Mouse (Mus musculus) liver, adult 2 months (tissue): ENCODE data around the gene Glis3. TPM values are rescaled to one million over a fixed set of nuclear protein-coding genes. Genes with fewer than 3 reads are reported as not detected.

Experiments
- DNase-seq: peaks from one replicate; pipeline ENCODE4 v3.0.0-alpha.2; 2011; ENCODE audit warnings: low read depth, low spot score; ENCODE audit errors: extremely low read depth
- H3K27ac ChIP-seq: fragments of 200-500 bp; replicated peaks from 2 replicates; pipeline ENCODE4 v1.5.1; 2012; ENCODE audit warnings: low read depth, mild to moderate bottlenecking, control low read depth, inconsistent platforms, low read length; ENCODE audit not compliant: insufficient read depth
- H3K27me3 ChIP-seq: fragments of 200-500 bp; 2 replicates; pipeline ENCODE4 v1.6.1; 2012; ENCODE audit warnings: mild to moderate bottlenecking, moderate library complexity, low read length, inconsistent platforms; ENCODE audit not compliant: control insufficient read depth, insufficient read depth
- H3K36me3 ChIP-seq: fragments of 200-500 bp; 2 replicates; pipeline ENCODE4 v1.6.1; 2012; ENCODE audit warnings: low read length, inconsistent platforms; ENCODE audit not compliant: control insufficient read depth, insufficient read depth
- H3K4me1 ChIP-seq: fragments of 200-500 bp; 2 replicates; pipeline ENCODE4 v1.6.1; 2011; ENCODE audit warnings: low read length; ENCODE audit not compliant: control insufficient read depth, insufficient read depth
- H3K4me3 ChIP-seq: fragments of 200-500 bp; 2 replicates; pipeline ENCODE4 v1.5.1; 2011; ENCODE audit warnings: low read depth, mild to moderate bottlenecking, control low read depth, low read length, moderate library complexity; ENCODE audit not compliant: insufficient read depth
- H3K79me2 ChIP-seq: fragments of 200-500 bp; 2 replicates; pipeline ENCODE4 v1.6.1; 2012; ENCODE audit warnings: inconsistent platforms, mild to moderate bottlenecking, low read length, moderate library complexity; ENCODE audit not compliant: control insufficient read depth, insufficient read depth
- H3K9ac ChIP-seq: fragments of 200-500 bp; 2 replicates; pipeline ENCODE4 v1.6.1; 2012; ENCODE audit warnings: low read depth, mild to moderate bottlenecking, control low read depth, inconsistent platforms, low read length
- CTCF ChIP-seq: fragments of 200-500 bp; IDR thresholded peaks from 2 replicates; pipeline ENCODE4 v1.5.1; 2011; ENCODE audit warnings: low read depth, low read length, control low read depth
- POLR2A ChIP-seq: fragments of 200-500 bp; IDR thresholded peaks from 2 replicates; pipeline ENCODE4 v1.6.1; 2011; ENCODE audit warnings: low read length, control low read depth; ENCODE audit not compliant: insufficient read depth; ENCODE audit errors: extremely low read depth
- WGBS: fragments of 180-500 bp; shearing (Covaris S2); methylation state at CpG from one replicate; pipeline ENCODE4 v1.1.7; 2018; 5-methylcytosine and 5-hydroxymethylcytosine counted together
- polyA plus RNA-seq: library from polyadenylated mRNA; depleted of rRNA; stranded (reverse); fragments of >200 nt; gene quantifications from 2 replicates; pipeline ENCODE4 v1.2.3, GENCODE M21; 2012
- total RNA-seq: library from RNA; depleted of rRNA; stranded (reverse); fragments of >200 nt; gene quantifications from 2 replicates; pipeline ENCODE4 v1.2.3, GENCODE M21; 2014

The Glis3 gene
- total and polyA plus RNA-seq, 2 experiments = 0.37 to 0.43 TPM

DNA sequence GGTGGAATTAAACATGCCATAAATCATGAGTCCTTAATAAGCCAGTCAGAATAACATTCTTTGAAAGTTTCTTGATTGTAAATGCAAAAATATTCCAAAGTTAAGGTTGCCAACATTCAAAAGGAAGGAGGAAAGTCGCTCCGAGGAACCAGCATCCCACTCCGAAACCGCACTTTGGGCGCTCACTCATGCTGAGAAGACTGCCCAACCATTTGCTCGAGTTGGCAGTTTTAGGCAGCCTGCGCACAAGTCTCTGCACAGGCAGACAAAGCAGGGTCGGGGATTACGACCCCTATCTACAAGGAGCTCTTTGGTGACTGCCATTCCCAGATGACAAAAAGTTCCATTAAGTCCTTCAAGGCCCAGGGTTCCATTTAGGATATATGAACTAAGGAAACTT lies 298.4 kb downstream of the Glis3 start:
- TF ChIP-seq CTCF (no peak), POLR2A (no peak)
- Histone ChIP-seq H3K36me3 (no peaks in the 10 kb centered on the region), H3K4me3 (no peak overlapping the region), H3K9ac (no peak overlapping the region), H3K79me2 (no peaks in the 10 kb centered on the region), H3K4me1 (no peaks in the 10 kb centered on the region), H3K27me3 (no peaks in the 10 kb centered on the region), H3K27ac (no peak overlapping the region)
- DNase-seq = no peak
- 88% methylated on average over 9 of the region's 9 CpGs for WGBS

DNA sequence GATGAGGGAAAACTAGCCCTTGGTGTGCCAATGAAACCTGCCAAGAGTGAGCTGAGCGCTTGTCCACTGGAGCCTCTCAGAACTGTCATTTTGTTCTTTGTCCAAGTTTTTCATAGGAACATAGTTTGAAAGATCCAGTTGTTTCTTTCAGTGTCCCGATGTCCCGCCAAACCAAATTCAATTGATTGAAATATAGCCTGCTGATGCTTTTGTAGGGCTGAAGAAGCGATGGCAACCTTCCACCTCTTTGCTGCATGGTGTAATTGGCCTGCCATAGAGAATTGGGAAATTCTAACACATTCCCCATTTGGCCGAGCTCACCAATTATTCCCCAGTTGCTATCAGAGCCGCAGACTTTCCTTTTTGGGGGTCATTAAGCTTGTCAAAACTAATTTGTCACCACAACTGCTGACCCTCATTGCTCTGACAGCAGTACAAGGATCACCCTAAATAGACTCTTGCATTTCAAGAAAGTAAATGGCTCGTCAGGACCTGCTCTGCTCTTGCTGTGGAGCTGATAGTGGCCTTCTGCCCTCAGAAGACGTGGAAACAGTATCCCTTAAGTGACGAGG lies 299.1 kb downstream of the Glis3 start:
- no peaks in the 10 kb centered on the region for H3K27me3 ChIP-seq
- WGBS = 88% methylated on average over 9 of the region's 9 CpGs
- H3K4me3 ChIP-seq = no peak overlapping the region
- no peaks in the 10 kb centered on the region for H3K79me2 ChIP-seq
- H3K9ac ChIP-seq = no peak overlapping the region
- no peak for DNase-seq
- TF ChIP-seq POLR2A (no peak), CTCF (no peak)
- no peaks in the 10 kb centered on the region for H3K4me1 ChIP-seq
- no peak overlapping the region for H3K27ac ChIP-seq
- H3K36me3 ChIP-seq = no peaks in the 10 kb centered on the region

DNA sequence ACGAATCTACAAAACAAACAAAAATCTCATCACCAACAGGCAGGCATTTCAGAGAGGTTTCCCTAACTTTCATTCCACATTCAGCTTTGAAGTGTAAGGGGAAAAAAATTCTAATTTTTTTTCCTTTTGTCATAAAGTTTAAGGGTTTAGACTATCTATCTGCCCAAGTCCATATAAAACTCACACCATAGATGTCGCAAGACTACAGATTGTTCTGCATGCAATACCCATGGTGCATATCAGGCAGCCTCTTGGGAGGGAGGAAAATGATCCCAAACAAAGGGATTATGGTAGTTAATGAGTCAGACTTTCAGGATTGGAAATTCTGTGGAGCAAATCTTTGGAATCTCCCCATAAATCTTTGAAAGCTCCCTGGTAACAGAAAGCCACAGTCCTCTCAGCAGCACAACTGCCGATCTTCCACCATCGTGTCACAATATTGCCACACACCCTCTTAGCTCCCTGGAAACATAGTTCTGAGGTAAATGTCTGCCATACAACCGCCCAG lies 302.0 kb downstream of the Glis3 start:
- H3K79me2 ChIP-seq = no peaks in the 10 kb centered on the region
- no peaks in the 10 kb centered on the region for H3K27me3 ChIP-seq
- H3K4me1 ChIP-seq = no peaks in the 10 kb centered on the region
- WGBS = 86% methylated on average over 5 of the region's 5 CpGs
- H3K36me3 ChIP-seq = no peaks in the 10 kb centered on the region
- H3K9ac ChIP-seq = no peak overlapping the region
- H3K27ac ChIP-seq = no peak overlapping the region
- DNase-seq = no peak
- no peak for TF ChIP-seq CTCF
- no peak for TF ChIP-seq POLR2A
- no peak overlapping the region for H3K4me3 ChIP-seq

DNA sequence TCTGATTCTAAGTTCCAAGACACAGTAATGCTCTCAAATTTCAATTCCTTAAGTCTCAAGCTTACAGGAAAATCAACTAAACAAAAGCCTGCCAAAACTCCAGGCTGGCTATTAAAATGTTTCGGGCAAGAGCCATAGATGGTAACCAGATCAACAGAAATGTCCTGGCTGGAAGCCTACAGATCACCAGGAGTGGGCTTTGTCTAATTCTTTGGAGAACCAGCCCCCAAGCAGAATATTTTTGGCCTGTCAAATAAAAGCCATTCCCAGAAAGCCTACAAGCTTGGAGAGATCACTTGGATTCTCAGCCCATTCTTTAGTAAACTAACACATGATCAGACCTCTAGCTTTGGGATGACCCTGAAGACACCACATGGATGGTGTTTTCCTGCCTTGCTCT lies 303.5 kb downstream of the Glis3 start:
- Histone ChIP-seq H3K9ac (no peak overlapping the region), H3K4me1 (no peaks in the 10 kb centered on the region), H3K4me3 (no peak overlapping the region), H3K79me2 (no peaks in the 10 kb centered on the region), H3K27ac (no peak overlapping the region), H3K36me3 (no peaks in the 10 kb centered on the region), H3K27me3 (no peaks in the 10 kb centered on the region)
- TF ChIP-seq POLR2A = no peak
- TF ChIP-seq CTCF = no peak
- no peak for DNase-seq
- 86% methylated on average over 1 of the region's 1 CpGs for WGBS

DNA sequence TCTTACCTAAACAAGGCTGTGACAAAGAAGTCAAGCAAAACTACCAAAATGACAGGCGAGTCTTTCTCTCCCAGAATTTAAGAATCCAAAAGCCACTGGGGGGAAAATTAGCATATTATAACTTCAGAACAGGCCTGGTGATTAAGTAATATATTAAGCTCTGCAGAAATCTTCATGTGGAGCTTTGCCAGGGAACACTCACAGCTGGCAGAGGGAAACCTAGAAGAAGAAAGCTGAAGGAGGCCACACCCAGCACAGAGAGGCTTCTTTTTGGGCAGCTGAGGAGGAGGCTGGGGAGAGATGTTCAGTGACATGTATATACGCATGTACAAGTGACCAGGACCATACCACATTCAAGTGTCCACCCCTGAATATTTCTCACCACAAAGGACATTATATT lies 304.1 kb downstream of the Glis3 start:
- H3K36me3 ChIP-seq = no peaks in the 10 kb centered on the region
- H3K4me3 ChIP-seq = no peak overlapping the region
- H3K9ac ChIP-seq = no peak overlapping the region
- WGBS = 80% methylated on average over 2 of the region's 2 CpGs
- no peaks in the 10 kb centered on the region for H3K4me1 ChIP-seq
- no peaks in the 10 kb centered on the region for H3K27me3 ChIP-seq
- no peaks in the 10 kb centered on the region for H3K79me2 ChIP-seq
- H3K27ac ChIP-seq = no peak overlapping the region
- no peak for TF ChIP-seq POLR2A
- TF ChIP-seq CTCF = no peak
- DNase-seq = no peak

DNA sequence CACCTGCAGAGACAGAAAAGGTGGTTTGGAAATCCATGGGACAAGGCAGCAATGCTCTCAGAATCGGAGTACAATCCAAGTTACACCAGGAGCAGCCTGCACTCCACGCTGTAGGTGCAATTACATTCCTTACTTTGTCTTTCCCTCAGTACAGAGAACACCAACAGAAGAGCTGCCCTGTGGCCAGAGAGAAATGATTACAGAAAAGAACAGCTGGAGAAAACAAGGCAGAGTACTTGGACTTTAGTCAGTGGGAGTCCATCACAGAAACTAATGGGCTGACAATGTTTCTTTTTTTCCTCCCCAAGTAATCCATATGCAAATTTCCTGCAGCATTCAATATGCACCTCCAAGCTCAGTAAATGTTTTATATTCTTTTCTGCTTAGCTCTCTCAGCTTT lies 305.4 kb downstream of the Glis3 start:
- H3K27me3 ChIP-seq = no peaks in the 10 kb centered on the region
- no peak for TF ChIP-seq POLR2A
- TF ChIP-seq CTCF = no peak
- DNase-seq = no peak
- H3K36me3 ChIP-seq = no peaks in the 10 kb centered on the region
- no peak overlapping the region for H3K9ac ChIP-seq
- H3K4me3 ChIP-seq = no peak overlapping the region
- WGBS = 81% methylated on average over 2 of the region's 2 CpGs
- no peak overlapping the region for H3K27ac ChIP-seq
- no peaks in the 10 kb centered on the region for H3K79me2 ChIP-seq
- H3K4me1 ChIP-seq = no peaks in the 10 kb centered on the region
